Mouse (Mus musculus) lung, embryonic 15.5 days (tissue): ENCODE measurements around the gene Fgfr2. TPM values are rescaled to one million over a fixed set of nuclear protein-coding genes. Genes with fewer than 3 reads are reported as not detected.
"Not testable (repeated sequence)": the region's sequence is repeated elsewhere in the genome, so short reads cannot be mapped to it uniquely, and the experiment has no call there.

Source experiments
- ATAC-seq: fragments of 200-750 bp; cut with Nextera tagmentation; 2 replicates; pipeline ENCODE4 v1.8.0; 2017; ENCODE audit warnings: moderate number of reproducible peaks, borderline replicate concordance; ENCODE audit not compliant: low FRiP score, low TSS enrichment; ENCODE audit errors: extremely low read depth
- H3K27ac ChIP-seq: fragments of 300-500 bp; sonication (generic); 2 replicates; pipeline ENCODE4 v1.5.1; 2015; ENCODE audit warnings: moderate library complexity, mild to moderate bottlenecking, inconsistent platforms
- H3K27me3 ChIP-seq: fragments of 300-500 bp; sonication (generic); 2 replicates; pipeline ENCODE4 v1.6.1; 2015; ENCODE audit warnings: inconsistent platforms
- H3K36me3 ChIP-seq: fragments of 300-500 bp; sonication (generic); 2 replicates; pipeline ENCODE4 v1.6.1; 2015; ENCODE audit warnings: inconsistent platforms
- H3K4me1 ChIP-seq: fragments of 300-500 bp; sonication (generic); 2 replicates; pipeline ENCODE4 v1.6.1; 2015; ENCODE audit warnings: inconsistent platforms
- H3K4me2 ChIP-seq: fragments of 300-500 bp; sonication (generic); 2 replicates; pipeline ENCODE4 v1.6.1; 2015; ENCODE audit warnings: inconsistent platforms, mild to moderate bottlenecking, moderate library complexity
- H3K4me3 ChIP-seq: fragments of 300-500 bp; sonication (generic); 2 replicates; pipeline ENCODE4 v1.5.1; 2015; ENCODE audit warnings: mild to moderate bottlenecking, inconsistent platforms
- H3K9ac ChIP-seq: fragments of 300-500 bp; sonication (generic); 2 replicates; pipeline ENCODE4 v1.6.1; 2015; ENCODE audit warnings: inconsistent platforms
- H3K9me3 ChIP-seq: fragments of 300-500 bp; sonication (generic); 2 replicates; pipeline ENCODE4 v1.6.1; 2016; ENCODE audit warnings: inconsistent platforms
- WGBS: fragments of 180-500 bp; shearing (Covaris S2); methylation state at CpG from one replicate; pipeline ENCODE4 v1.1.7; 2015; 5-methylcytosine and 5-hydroxymethylcytosine counted together
- polyA plus RNA-seq: library from polyadenylated mRNA; unstranded; fragments of >200 nt; fragmentation: Nextera tagmentation; extraction: Ambion mirVana; gene quantifications from 2 replicates; pipeline ENCODE4 v1.2.1, GENCODE M21; 2015

Fgfr2 gene
- polyA plus RNA-seq, 1 experiment from 2014 or later: 160 TPM

DNA sequence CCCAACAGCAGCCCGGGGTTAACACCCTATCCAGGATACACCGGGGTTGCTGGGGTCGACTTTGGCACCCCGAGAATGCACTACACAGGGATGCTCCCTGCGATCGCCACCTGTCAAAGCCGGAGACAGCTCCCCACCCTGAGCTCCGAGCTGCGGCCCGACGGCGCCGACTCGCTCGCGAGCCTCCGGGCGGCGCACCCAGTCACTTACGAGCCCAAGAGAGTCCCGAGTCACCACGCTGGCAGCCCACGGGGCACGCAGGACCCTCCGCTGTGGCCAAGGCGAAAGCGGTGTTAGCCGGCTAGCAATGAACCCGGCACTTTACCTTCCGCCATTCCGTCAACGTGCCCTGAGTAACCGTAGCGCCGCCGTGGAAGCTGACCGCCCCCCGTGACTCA is 1713.2 kb downstream of the Fgfr2 start:
- H3K9ac ChIP-seq: peak overlapping the region; percentile 72
- ATAC-seq: peak; percentile 49
- under 1% methylated on average over 38 of the region's 38 CpGs for WGBS
- peak overlapping the region; percentile 63 for H3K4me3 ChIP-seq
- H3K4me2 ChIP-seq: peak overlapping the region; percentile 79
- no peaks in the 10 kb centered on the region for H3K9me3 ChIP-seq
- H3K27ac ChIP-seq: peak overlapping the region; percentile 45
- H3K4me1 ChIP-seq: peaks cover 16% of the 10 kb centered on the region
- no peaks in the 10 kb centered on the region for H3K27me3 ChIP-seq
- H3K36me3 ChIP-seq: 0 out of 2 replicates have a peak, but pooled peaks cover 2% of the 10 kb centered on the region

DNA sequence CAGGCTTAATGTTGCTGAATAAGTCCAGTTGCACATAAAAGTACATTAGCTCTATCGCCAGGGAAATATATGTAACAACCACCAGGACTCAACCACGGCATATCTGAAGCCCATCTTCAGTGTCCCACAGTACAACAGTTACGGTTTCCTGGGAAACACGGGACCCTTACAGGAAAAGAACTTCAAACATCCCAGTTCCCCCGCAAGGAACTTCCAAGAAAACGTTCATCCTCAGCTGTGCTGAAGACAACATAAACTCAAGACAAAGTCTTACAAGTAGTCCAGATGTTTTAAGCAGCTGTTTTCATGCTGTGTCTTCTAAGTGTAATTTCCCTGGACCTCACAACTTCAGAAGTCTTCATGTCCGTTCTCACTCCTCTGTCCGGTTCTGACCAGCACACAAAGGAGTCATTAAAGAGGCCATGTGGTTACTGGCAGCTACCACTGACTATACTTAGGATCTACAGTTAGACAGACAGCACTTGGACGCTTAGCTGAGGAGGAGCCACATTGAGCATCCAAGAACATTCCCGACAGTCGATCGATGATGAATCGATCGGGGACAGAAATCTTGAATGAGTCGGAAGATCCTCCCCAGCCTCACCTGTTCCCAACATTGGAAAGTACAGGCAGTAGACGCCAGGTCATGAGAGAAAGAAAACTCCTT is 1713.7 kb downstream of the Fgfr2 start:
- H3K4me1 ChIP-seq: peaks cover 16% of the 10 kb centered on the region
- peak overlapping the region; percentile 79 for H3K4me2 ChIP-seq
- ATAC-seq: no peak
- WGBS: 3% methylated on average over 16 of the region's 16 CpGs
- no peak overlapping the region for H3K27ac ChIP-seq
- no peaks in the 10 kb centered on the region for H3K27me3 ChIP-seq
- H3K9me3 ChIP-seq: no peaks in the 10 kb centered on the region
- H3K36me3 ChIP-seq: 0 out of 2 replicates have a peak, but pooled peaks cover 2% of the 10 kb centered on the region
- H3K9ac ChIP-seq: peak overlapping the region; percentile 72
- peak overlapping the region; percentile 63 for H3K4me3 ChIP-seq

DNA sequence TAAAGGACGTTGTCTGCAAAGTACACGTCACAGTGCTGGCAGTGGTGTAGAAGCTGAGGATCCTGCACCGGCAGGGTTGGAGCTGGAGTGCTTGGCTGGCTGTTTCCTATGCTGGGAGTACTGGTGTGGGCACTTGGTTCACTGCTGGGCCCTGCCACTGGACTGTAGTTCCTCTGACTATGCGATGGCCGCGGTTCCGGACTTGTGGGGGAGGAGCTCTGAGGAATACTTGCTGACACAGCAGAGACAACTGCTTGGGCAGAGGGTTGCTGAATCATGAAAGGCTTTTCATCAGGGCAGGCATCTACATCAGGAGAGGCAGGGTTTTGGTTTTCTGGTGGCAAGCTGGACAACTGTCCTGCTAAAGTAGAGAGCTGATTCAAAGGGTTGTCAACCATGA is 1731.4 kb downstream of the Fgfr2 start:
- WGBS: 77% methylated on average over 7 of the region's 7 CpGs
- H3K9ac ChIP-seq, H3K9me3 ChIP-seq, ATAC-seq, H3K4me2 ChIP-seq, H3K27ac ChIP-seq, H3K27me3 ChIP-seq, H3K4me1 ChIP-seq, H3K4me3 ChIP-seq: not testable (repeated sequence)
- H3K36me3 ChIP-seq: peaks cover 32% of the 10 kb centered on the region; the same call in 1 of the 2 replicates

DNA sequence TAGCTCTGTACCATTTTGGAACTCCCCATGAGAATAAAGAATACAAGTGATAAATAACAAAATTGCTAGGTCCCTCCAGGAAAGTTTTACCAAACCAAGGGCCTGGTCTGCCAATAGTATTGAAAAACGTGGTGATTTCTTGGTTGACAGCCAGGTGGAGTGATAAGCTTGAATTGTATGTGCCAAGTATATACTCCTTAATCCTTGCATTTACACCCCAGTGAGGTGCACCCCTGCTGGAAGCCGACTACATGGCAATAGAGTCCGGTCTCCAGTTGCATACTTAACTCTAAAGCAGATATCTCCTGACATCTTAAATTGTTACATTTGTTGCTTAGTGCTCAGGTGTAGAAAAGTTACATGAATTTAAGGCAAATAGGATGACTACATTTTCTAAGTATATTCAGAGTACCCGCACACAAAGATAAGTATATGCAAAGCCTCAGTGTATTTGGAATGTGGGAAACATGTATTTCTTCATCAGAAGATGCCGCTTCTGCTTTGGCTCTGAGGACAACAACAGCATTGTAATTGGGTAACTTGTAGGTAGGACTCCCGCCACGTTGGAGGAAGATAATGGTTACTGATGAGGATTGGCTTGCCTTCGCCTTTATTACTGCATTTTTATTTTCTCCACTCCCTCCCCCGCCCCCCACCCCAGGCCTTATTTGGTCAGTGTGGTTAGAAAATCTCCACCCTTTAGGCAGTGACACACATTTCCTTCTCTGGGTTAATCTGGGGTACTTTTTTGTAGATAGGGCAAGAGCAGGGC is 1751.1 kb downstream of the Fgfr2 start:
- 67% methylated on average over 9 of the region's 9 CpGs for WGBS
- H3K4me1 ChIP-seq: peaks cover 10% of the 10 kb centered on the region
- no peaks in the 10 kb centered on the region for H3K9me3 ChIP-seq
- no peaks in the 10 kb centered on the region for H3K27me3 ChIP-seq
- peak overlapping the region; percentile 64 for H3K4me3 ChIP-seq
- no peak for ATAC-seq
- H3K36me3 ChIP-seq: peaks cover 11% of the 10 kb centered on the region
- H3K9ac ChIP-seq: peak overlapping the region; percentile 82
- H3K4me2 ChIP-seq: peak overlapping the region; percentile 62
- H3K27ac ChIP-seq: peak overlapping the region; percentile 95

DNA sequence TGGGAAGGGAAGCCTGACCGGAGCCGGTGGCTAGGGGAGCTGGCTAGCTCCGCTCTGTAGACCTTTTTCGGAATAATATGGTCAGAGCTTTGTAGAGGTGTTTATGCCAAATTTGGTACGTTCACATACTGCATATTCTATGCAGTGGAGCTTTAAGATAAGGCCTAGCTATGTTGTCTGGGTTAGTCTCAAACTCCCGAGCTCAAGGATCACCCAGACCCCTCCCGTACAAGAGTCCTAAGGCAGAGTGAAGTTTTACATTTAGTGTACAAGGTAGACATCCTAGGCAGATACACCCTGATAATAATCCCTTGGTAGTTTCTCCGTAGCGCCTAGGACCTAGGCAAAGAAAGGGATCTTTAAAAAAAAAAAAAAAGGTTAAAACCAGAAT is 1751.7 kb downstream of the Fgfr2 start:
- WGBS: 4% methylated on average over 9 of the region's 9 CpGs
- H3K27ac ChIP-seq: peak overlapping the region; percentile 95
- no peak; the same call in 1 of the 2 replicates for ATAC-seq

DNA sequence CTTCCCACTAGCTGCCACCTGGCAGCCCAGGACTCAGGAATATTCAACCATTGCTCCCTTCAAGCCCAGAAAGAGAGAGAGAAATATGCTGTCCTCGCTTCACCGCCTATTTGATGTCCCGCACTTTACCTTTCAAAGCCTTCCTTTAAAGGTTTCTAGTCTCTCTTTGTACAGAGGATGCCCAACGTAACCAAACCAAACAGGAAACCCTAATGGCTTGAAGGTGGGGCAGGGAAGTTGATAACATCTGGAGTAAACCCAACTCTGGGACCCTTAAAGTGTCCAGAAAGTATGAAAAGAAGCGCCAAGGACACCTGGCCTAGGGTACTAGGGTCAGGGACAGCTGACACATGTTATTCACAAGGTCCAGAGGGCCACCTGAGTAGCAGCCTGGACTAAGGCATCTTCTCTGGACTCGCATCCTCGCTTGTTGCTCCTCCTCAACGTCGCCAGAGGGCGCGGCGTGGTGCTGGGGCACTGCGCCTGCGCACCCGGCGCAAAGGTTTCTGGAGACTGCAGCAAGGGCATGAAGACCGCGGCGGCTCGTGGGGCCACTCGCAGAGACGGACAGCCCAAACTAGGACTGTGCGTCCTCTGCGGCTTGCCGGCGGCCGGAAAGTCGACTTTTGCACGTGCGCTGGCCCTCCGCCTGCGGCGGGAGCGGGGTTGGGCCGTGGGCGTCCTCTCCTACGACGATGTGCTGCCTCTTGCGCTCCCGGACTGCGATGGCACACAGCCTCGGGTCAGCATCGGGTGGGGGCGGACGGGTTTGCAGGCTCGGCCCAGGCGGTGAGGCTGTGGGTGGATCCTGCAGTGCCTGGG is 1752.3 kb downstream of the Fgfr2 start, which contains the start of gene Pstk:
TSS of gene Pstk (plus strand) at position 494 of the 822 bp plus-strand sequence.
- H3K27ac ChIP-seq: peak within 1 kb of the TSS; percentile 95
- peak within 1 kb of the TSS; percentile 64 for H3K4me3 ChIP-seq
- no peaks in the 10 kb centered on the region for H3K27me3 ChIP-seq
- H3K36me3 ChIP-seq: peaks cover 11% of the 10 kb centered on the region
- peak; percentile 98 for ATAC-seq
- peak within 1 kb of the TSS; percentile 62 for H3K4me2 ChIP-seq
- 3% methylated on average over 47 of the region's 47 CpGs for WGBS
- no peaks in the 10 kb centered on the region for H3K9me3 ChIP-seq
- peaks cover 10% of the 10 kb centered on the region for H3K4me1 ChIP-seq
- peak within 1 kb of the TSS; percentile 82 for H3K9ac ChIP-seq

More for the DNA sequence above, 1751.7 kb downstream of the Fgfr2 start:
- H3K4me1 ChIP-seq: peaks cover 10% of the 10 kb centered on the region
- no peaks in the 10 kb centered on the region for H3K27me3 ChIP-seq
- H3K9ac ChIP-seq: peak overlapping the region; percentile 82
- peaks cover 11% of the 10 kb centered on the region for H3K36me3 ChIP-seq
- no peaks in the 10 kb centered on the region for H3K9me3 ChIP-seq
- H3K4me3 ChIP-seq: peak overlapping the region; percentile 64
- peak overlapping the region; percentile 62 for H3K4me2 ChIP-seq

DNA sequence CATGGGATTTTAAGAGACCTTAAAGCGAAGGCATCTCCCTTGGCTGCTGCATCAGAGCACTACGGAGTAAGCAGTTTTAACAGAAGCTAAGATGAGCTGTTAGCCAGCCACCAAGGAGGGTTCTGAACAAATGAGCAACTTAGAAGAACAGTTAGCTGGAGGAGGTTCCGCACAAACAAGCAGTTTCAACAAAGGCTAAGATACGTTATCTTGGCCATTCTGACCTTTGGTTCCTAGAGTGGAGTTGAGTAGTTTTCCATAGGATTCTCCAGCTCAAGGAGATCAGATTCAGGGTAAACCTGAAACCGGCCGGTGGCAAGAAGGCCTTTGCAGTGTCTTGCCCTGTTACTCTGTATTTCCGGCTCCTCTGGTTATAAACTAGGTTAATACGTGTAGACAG is 1759.0 kb downstream of the Fgfr2 start:
- Histone ChIP-seq H3K27ac (no peak overlapping the region), H3K27me3 (no peaks in the 10 kb centered on the region), H3K9ac (no peak overlapping the region), H3K4me3 (no peak overlapping the region), H3K4me1 (peaks cover 13% of the 10 kb centered on the region), H3K36me3 (no peaks in the 10 kb centered on the region), H3K9me3 (no peaks in the 10 kb centered on the region), H3K4me2 (no peak overlapping the region)
- ATAC-seq: no peak
- 77% methylated on average over 8 of the region's 8 CpGs for WGBS

DNA sequence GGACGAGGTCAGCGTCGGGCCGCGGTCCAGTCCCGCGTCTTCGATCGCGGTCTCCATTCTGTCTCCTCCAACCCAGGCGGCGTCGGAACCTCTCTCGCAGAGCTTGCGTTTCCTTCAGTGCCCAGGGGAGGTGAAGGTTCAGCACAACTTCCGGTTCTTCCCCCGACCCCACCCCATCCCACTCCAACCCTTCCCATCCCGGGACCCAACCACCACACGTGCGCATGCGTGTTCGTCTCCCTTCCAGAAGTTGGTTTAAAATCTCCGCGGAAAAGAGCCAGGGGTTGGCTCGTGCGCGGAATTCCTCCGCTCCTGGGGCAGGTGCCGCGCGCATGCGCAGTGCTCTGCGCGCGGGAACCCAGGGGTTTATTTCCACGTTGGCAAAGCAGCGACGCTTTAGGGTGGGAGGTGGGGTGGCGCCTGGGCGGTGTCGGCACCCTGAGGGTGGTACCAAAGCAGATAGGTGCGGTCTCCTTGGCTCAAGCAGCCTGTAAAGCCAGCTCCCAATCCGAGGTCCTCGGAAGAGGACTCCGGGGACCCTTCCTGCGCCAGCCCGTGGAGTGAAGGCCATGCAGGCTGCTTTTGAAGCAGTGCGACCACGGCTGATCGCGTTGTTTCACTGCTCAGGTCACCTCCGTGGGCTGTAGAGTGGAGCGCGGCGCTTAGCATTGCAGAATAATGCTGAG is 1760.4 kb downstream of the Fgfr2 start, which contains the start of gene 2310057M21Rik:
TSS of gene 2310057M21Rik (minus strand) at position 145 of the 686 bp plus-strand sequence.
- Histone ChIP-seq H3K27me3 (no peaks in the 10 kb centered on the region), H3K4me3 (peak within 1 kb of the TSS; percentile 93), H3K4me2 (peak within 1 kb of the TSS; percentile 85), H3K36me3 (peaks cover 8% of the 10 kb centered on the region; the same call in 1 of the 2 replicates), H3K9me3 (no peaks in the 10 kb centered on the region), H3K27ac (peak within 1 kb of the TSS; percentile 97), H3K9ac (peak within 1 kb of the TSS; percentile 95), H3K4me1 (peaks cover 13% of the 10 kb centered on the region)
- under 1% methylated on average over 55 of the region's 55 CpGs for WGBS
- peak; percentile 99 for ATAC-seq

DNA sequence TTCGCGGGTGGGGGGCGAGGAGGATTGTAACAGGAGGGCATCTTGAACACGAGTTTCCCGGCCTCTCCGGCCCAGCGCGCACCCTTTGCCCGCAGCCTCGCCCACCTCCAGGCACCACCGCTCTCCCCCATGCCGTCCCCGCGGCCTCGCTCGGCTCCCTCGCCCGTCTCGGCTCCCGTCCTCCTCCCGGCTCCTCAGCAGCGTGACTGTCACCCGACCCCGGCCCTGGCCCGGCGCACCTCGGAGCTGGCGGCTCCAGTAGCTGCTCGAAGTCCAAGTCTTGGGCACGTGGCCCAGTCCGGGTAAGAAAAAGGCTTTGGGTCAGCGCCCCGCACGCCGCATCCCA is 1760.9 kb downstream of the Fgfr2 start:
- Histone ChIP-seq H3K27me3 (no peaks in the 10 kb centered on the region), H3K4me1 (peaks cover 13% of the 10 kb centered on the region), H3K4me3 (peak overlapping the region; percentile 93), H3K4me2 (peak overlapping the region; percentile 85), H3K36me3 (peaks cover 12% of the 10 kb centered on the region), H3K27ac (peak overlapping the region; percentile 97), H3K9me3 (no peaks in the 10 kb centered on the region), H3K9ac (peak overlapping the region; percentile 95)
- 2% methylated on average over 35 of the region's 35 CpGs for WGBS
- peak; percentile 83 for ATAC-seq

DNA sequence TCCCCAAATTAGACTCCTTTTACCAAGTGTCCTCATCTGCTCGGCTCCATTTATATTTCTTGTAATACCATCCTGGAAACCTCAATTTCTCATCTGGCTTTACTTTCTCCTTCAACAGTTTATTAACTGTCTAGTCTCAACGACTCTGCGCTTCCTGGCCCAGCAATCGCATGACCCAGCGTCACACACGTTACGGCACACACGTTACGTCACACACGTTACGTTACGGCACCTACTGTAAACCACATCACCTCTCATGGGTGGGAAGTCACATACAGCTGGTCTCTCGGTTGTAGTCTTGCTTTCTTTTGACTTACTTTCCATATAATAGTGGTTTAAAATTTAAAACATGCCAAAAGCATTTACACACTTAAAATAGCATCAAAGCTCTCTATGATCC is 1767.0 kb downstream of the Fgfr2 start:
- H3K36me3 ChIP-seq: peaks cover 46% of the 10 kb centered on the region
- 92% methylated on average over 13 of the region's 13 CpGs for WGBS
- H3K4me3 ChIP-seq: no peak overlapping the region
- H3K27ac ChIP-seq: no peak overlapping the region
- no peak for ATAC-seq
- H3K4me1 ChIP-seq: peaks cover 3% of the 10 kb centered on the region
- H3K27me3 ChIP-seq: no peaks in the 10 kb centered on the region
- H3K4me2 ChIP-seq: no peak overlapping the region
- H3K9ac ChIP-seq: no peak overlapping the region
- H3K9me3 ChIP-seq: no peaks in the 10 kb centered on the region
